Mouse (Mus musculus) midbrain, postnatal 0 days (tissue): Measurements from ENCODE around the gene Ten1. TPM values are rescaled to one million over a fixed set of nuclear protein-coding genes. Genes with fewer than 3 reads are reported as not detected.

Experiments
- ATAC-seq: fragments of 200-750 bp; cut with Nextera tagmentation; 2 replicates; pipeline ENCODE4 v1.8.0; 2017; ENCODE audit warnings: moderate number of reproducible peaks, mild to moderate bottlenecking, moderate TSS enrichment, moderate library complexity; ENCODE audit not compliant: low FRiP score
- DNase-seq: peaks from one replicate; pipeline ENCODE4 v3.0.0-alpha.2; 2015; ENCODE audit warnings: low spot score
- H3K27ac ChIP-seq: fragments of 300-500 bp; sonication (generic); 2 replicates; pipeline ENCODE4 v1.5.1; 2014; ENCODE audit warnings: low read depth, mild to moderate bottlenecking, low read length, mixed read lengths
- H3K27me3 ChIP-seq: fragments of 300-500 bp; sonication (generic); 2 replicates; pipeline ENCODE4 v1.6.1; 2014; ENCODE audit warnings: low read length, control low read depth, mixed read lengths; ENCODE audit not compliant: insufficient read depth
- H3K36me3 ChIP-seq: fragments of 300-500 bp; sonication (generic); 2 replicates; pipeline ENCODE4 v1.6.1; 2014; ENCODE audit warnings: low read length, control low read depth, mixed read lengths; ENCODE audit not compliant: insufficient read depth
- H3K4me1 ChIP-seq: fragments of 300-500 bp; sonication (generic); 2 replicates; pipeline ENCODE4 v1.6.1; 2014; ENCODE audit warnings: mild to moderate bottlenecking, control low read depth, antibody characterized with exemption, low read length, mixed read lengths; ENCODE audit not compliant: insufficient read depth
- H3K4me2 ChIP-seq: fragments of 300-500 bp; sonication (generic); 2 replicates; pipeline ENCODE4 v1.6.1; 2014; ENCODE audit warnings: low read depth, mild to moderate bottlenecking, low read length, mixed read lengths; ENCODE audit not compliant: poor library complexity, severe bottlenecking
- H3K4me3 ChIP-seq: fragments of 300-500 bp; sonication (generic); 2 replicates; pipeline ENCODE4 v1.5.1; 2014; ENCODE audit warnings: low read depth, mild to moderate bottlenecking, low read length, moderate library complexity
- H3K9ac ChIP-seq: fragments of 300-500 bp; sonication (generic); replicated peaks from 2 replicates; pipeline ENCODE4 v1.6.1; 2014; ENCODE audit warnings: mild to moderate bottlenecking, low read length, moderate library complexity, mixed read lengths; ENCODE audit not compliant: poor library complexity, severe bottlenecking
- H3K9me3 ChIP-seq: fragments of 300-500 bp; sonication (generic); 2 replicates; pipeline ENCODE4 v1.6.1; 2016; ENCODE audit warnings: low read length, control low read depth
- CTCF ChIP-seq: IDR thresholded peaks from 2 replicates; pipeline ENCODE4 v1.5.1; 2016; ENCODE audit warnings: antibody characterized with exemption, mild to moderate bottlenecking
- WGBS: fragments of 180-500 bp; shearing (Covaris S2); extraction: QIAGEN DNeasy Blood & Tissue Kit; methylation state at CpG from one replicate; pipeline ENCODE4 v1.1.7; 2014; 5-methylcytosine and 5-hydroxymethylcytosine counted together
- polyA plus RNA-seq: library from polyadenylated mRNA; unstranded; fragments of >200 nt; fragmentation: Nextera tagmentation; extraction: Ambion mirVana; gene quantifications from 2 replicates; pipeline ENCODE4 v1.2.1, GENCODE M21; 2015
- total RNA-seq: library from RNA; depleted of rRNA; stranded (reverse); fragments of >200 nt; gene quantifications from 2 replicates; pipeline ENCODE4 v1.2.3, GENCODE M21; 2014

Ten1 gene
- total and polyA plus RNA-seq, 2 experiments from 2014 or later = 54.2 to 91.2 TPM

GRCm38 (mm10) chr11:116219885-116220284 is 21.2 kb downstream of the Ten1 start:
- no peak overlapping the region for H3K27ac ChIP-seq
- peaks cover 44% of the 10 kb centered on the region for H3K27me3 ChIP-seq
- no peak overlapping the region for H3K4me3 ChIP-seq
- peak; percentile 41 for DNase-seq
- H3K4me2 ChIP-seq = no peak overlapping the region
- H3K9me3 ChIP-seq = no peaks in the 10 kb centered on the region; the same call in 1 of the 2 replicates
- ATAC-seq = no peak
- 29% methylated on average over 4 of the region's 4 CpGs for WGBS
- 0 out of 2 replicates have a peak, but pooled peaks cover 3% of the 10 kb centered on the region for H3K4me1 ChIP-seq
- H3K36me3 ChIP-seq = no peaks in the 10 kb centered on the region
- TF ChIP-seq CTCF = peak; percentile 73
- no peak overlapping the region for H3K9ac ChIP-seq

GRCm38 (mm10) chr11:116221931-116222739 is 23.5 kb downstream of the Ten1 start:
- DNase-seq (no peak), ATAC-seq (no peak)
- WGBS = 12% methylated on average over 53 of the region's 53 CpGs
- no peak overlapping the region for H3K27ac ChIP-seq
- peak overlapping the region; percentile 43 for H3K4me2 ChIP-seq
- no peak for TF ChIP-seq CTCF
- H3K9me3 ChIP-seq = no peaks in the 10 kb centered on the region; the same call in 1 of the 2 replicates
- no peaks in the 10 kb centered on the region for H3K36me3 ChIP-seq
- H3K27me3 ChIP-seq = peaks cover 44% of the 10 kb centered on the region
- H3K4me1 ChIP-seq = 0 out of 2 replicates have a peak, but pooled peaks cover 3% of the 10 kb centered on the region
- peak overlapping the region; percentile 29 for H3K4me3 ChIP-seq
- no peak overlapping the region for H3K9ac ChIP-seq

- DNase-seq (no peak), ATAC-seq (no peak)
- Histone ChIP-seq H3K36me3 (no peaks in the 10 kb centered on the region), H3K27me3 (peaks cover 44% of the 10 kb centered on the region), H3K9me3 (no peaks in the 10 kb centered on the region; the same call in 1 of the 2 replicates), H3K4me3 (peak overlapping the region; percentile 29), H3K27ac (no peak overlapping the region), H3K4me1 (0 out of 2 replicates have a peak, but pooled peaks cover 3% of the 10 kb centered on the region), H3K9ac (no peak overlapping the region), H3K4me2 (peak overlapping the region; percentile 43)
- TF ChIP-seq CTCF = no peak
- WGBS = 17% methylated on average over 23 of the region's 23 CpGs
Observed at GRCm38 (mm10) chr11:116222740-116223059, 24.0 kb downstream of the Ten1 start.

- no peak for ATAC-seq
- H3K9ac ChIP-seq = no peak overlapping the region
- no peaks in the 10 kb centered on the region for H3K4me1 ChIP-seq
- peaks cover 29% of the 10 kb centered on the region for H3K27me3 ChIP-seq
- H3K9me3 ChIP-seq = no peaks in the 10 kb centered on the region; the same call in 1 of the 2 replicates
- 2% methylated on average over 2 of the region's 2 CpGs for WGBS
- TF ChIP-seq CTCF = peak; percentile 80
- no peak overlapping the region for H3K4me2 ChIP-seq
- H3K27ac ChIP-seq = no peak overlapping the region
- H3K4me3 ChIP-seq = no peak overlapping the region
- no peaks in the 10 kb centered on the region for H3K36me3 ChIP-seq
- DNase-seq = peak; percentile 65
Observed at GRCm38 (mm10) chr11:116226414-116226813, 27.8 kb downstream of the Ten1 start.

GRCm38 (mm10) chr11:116228699-116229098 is 30.0 kb downstream of the Ten1 start:
- Histone ChIP-seq H3K27me3 (peaks cover 7% of the 10 kb centered on the region), H3K27ac (no peak overlapping the region), H3K4me3 (no peak overlapping the region), H3K4me1 (no peaks in the 10 kb centered on the region), H3K9ac (no peak overlapping the region), H3K36me3 (no peaks in the 10 kb centered on the region), H3K4me2 (no peak overlapping the region), H3K9me3 (no peaks in the 10 kb centered on the region)
- 87% methylated on average over 4 of the region's 4 CpGs for WGBS
- no peak for TF ChIP-seq CTCF
- DNase-seq (no peak), ATAC-seq (no peak)

GRCm38 (mm10) chr11:116232427-116232826 is 33.8 kb downstream of the Ten1 start:
- TF ChIP-seq CTCF = no peak
- 33% methylated on average over 16 of the region's 17 CpGs for WGBS
- Histone ChIP-seq H3K4me1 (no peaks in the 10 kb centered on the region), H3K4me2 (no peak overlapping the region), H3K36me3 (no peaks in the 10 kb centered on the region), H3K27ac (no peak overlapping the region), H3K9ac (no peak overlapping the region), H3K27me3 (no peaks in the 10 kb centered on the region), H3K9me3 (no peaks in the 10 kb centered on the region), H3K4me3 (no peak overlapping the region)
- DNase-seq (no peak), ATAC-seq (no peak)
